Mouse (Mus musculus) spleen, adult 2 months (tissue): Measurements from ENCODE around the gene Cfap74. TPM values are rescaled to one million over a fixed set of nuclear protein-coding genes. Genes with fewer than 3 reads are reported as not detected.

ENCODE experiments used
- DNase-seq, 2 experiments: peaks; one replicate each; pipeline versions ENCODE4 v3.0.0 to v3.0.0-alpha.2; 2012 to 2021; ENCODE audit warnings: low spot score in 2 of 2, low read depth in 1 of 2
- H3K27ac ChIP-seq: fragments of 200-500 bp; 2 replicates; pipeline ENCODE4 v1.5.1; 2012; ENCODE audit warnings: low read length, inconsistent platforms; ENCODE audit not compliant: insufficient read depth
- H3K27me3 ChIP-seq: fragments of 200-500 bp; 2 replicates; pipeline ENCODE4 v1.6.1; 2012; ENCODE audit warnings: mild to moderate bottlenecking, moderate library complexity, low read length, inconsistent platforms; ENCODE audit not compliant: control insufficient read depth, insufficient read depth
- H3K36me3 ChIP-seq: fragments of 200-500 bp; 2 replicates; pipeline ENCODE4 v1.6.1; 2012; ENCODE audit warnings: mild to moderate bottlenecking, low read length, inconsistent platforms; ENCODE audit not compliant: control insufficient read depth, insufficient read depth
- H3K4me1 ChIP-seq: fragments of 200-500 bp; 2 replicates; pipeline ENCODE4 v1.6.1; 2011; ENCODE audit warnings: inconsistent platforms; ENCODE audit not compliant: control insufficient read depth, insufficient read depth, insufficient read length
- H3K4me3 ChIP-seq: fragments of 200-500 bp; 2 replicates; pipeline ENCODE4 v1.5.1; 2011; ENCODE audit warnings: mild to moderate bottlenecking, inconsistent platforms; ENCODE audit not compliant: insufficient read depth, insufficient read length; ENCODE audit errors: extremely low read depth
- CTCF ChIP-seq: fragments of 200-500 bp; IDR thresholded peaks from 2 replicates; pipeline ENCODE4 v1.5.1; 2011; ENCODE audit warnings: mild to moderate bottlenecking, inconsistent platforms; ENCODE audit not compliant: insufficient read depth, insufficient read length, insufficient replicate concordance; ENCODE audit errors: extremely low read depth
- POLR2A ChIP-seq: fragments of 200-500 bp; IDR thresholded peaks from 2 replicates; pipeline ENCODE4 v1.6.1; 2011; ENCODE audit warnings: low read depth, low read length, inconsistent platforms
- WGBS: fragments of 180-500 bp; shearing (Covaris S2); methylation state at CpG from one replicate; pipeline ENCODE4 v1.1.7; 2018; 5-methylcytosine and 5-hydroxymethylcytosine counted together
- polyA plus RNA-seq: library from polyadenylated mRNA; depleted of rRNA; stranded (reverse); fragments of >200 nt; gene quantifications from 2 replicates; pipeline ENCODE4 v1.2.3, GENCODE M21; 2012

The Cfap74 gene
- polyA plus RNA-seq, 1 experiment: 0.13 TPM

DNA sequence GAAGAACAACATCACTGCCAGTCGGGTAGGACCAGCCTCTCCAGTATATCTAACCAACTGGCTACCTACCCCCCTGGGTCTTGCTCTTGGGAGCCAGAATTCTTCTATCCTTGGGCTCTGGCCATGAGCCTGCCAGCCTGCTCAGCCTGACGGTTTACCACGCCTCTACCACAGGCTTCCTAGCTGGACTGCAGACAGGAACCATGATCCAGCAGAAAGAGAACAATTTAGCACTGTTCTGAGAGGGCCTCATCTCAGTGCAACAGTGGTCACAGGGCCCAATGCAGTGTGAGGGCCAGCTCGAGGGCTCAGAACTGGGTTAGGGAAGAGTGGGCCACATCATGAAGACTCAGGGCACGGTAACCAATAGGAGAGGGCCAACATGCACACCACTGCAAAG is 15.0 kb downstream of the Cfap74 start:
- no peak overlapping the region for H3K27ac ChIP-seq

GRCm38 (mm10) chr4:155426272-155426671 is 17.3 kb downstream of the Cfap74 start:
- Histone ChIP-seq H3K27ac (no peak overlapping the region), H3K36me3 (no peaks in the 10 kb centered on the region), H3K4me1 (no peaks in the 10 kb centered on the region), H3K4me3 (no peak overlapping the region), H3K27me3 (no peaks in the 10 kb centered on the region)
- WGBS: 55% methylated on average over 6 of the region's 6 CpGs
- no peak for DNase-seq
- no peak for TF ChIP-seq CTCF

More for the DNA sequence above, 15.0 kb downstream of the Cfap74 start:
- Histone ChIP-seq H3K27me3 (no peaks in the 10 kb centered on the region), H3K4me3 (no peak overlapping the region), H3K36me3 (no peaks in the 10 kb centered on the region), H3K4me1 (no peaks in the 10 kb centered on the region)
- no peak for TF ChIP-seq CTCF
- DNase-seq: no peak
- WGBS: 59% methylated on average over 5 of the region's 5 CpGs

- TF ChIP-seq POLR2A (no peak), CTCF (no peak)
- Histone ChIP-seq H3K27me3 (no peaks in the 10 kb centered on the region), H3K27ac (no peak overlapping the region)
Observed at GRCm38 (mm10) chr4:155428442-155428841, 19.5 kb downstream of the Cfap74 start.

DNA sequence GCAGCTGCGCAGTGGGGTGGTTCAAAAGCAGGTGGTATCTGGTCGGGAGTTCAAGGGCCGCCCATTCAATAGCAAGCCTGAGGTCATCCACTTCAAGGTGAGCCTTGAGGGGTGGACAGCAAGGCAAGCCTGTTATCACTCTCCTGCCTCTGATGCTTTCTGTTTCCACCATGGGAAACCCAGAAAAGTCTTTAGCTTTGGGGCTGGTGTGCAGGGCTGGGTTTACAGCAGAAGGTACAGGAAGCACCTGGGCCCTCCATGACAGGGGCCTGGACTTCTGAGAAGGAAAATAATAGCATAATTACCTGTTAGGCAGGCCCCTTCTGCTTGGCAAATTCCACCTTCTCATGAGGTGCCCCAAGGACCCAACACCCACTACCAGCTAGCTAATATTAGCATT is 20.2 kb downstream of the Cfap74 start:
- Histone ChIP-seq H3K4me3 (no peak overlapping the region), H3K27me3 (no peaks in the 10 kb centered on the region), H3K36me3 (no peaks in the 10 kb centered on the region), H3K4me1 (no peaks in the 10 kb centered on the region), H3K27ac (no peak overlapping the region)
- no peak for DNase-seq
- 86% methylated on average over 3 of the region's 3 CpGs for WGBS
- no peak for TF ChIP-seq POLR2A
- no peak for TF ChIP-seq CTCF

More at GRCm38 (mm10) chr4:155428442-155428841, 19.5 kb downstream of the Cfap74 start:
- no peaks in the 10 kb centered on the region for H3K4me1 ChIP-seq
- H3K36me3 ChIP-seq: no peaks in the 10 kb centered on the region
- H3K4me3 ChIP-seq: no peak overlapping the region
- no peak for DNase-seq

GRCm38 (mm10) chr4:155432358-155432757 is 23.4 kb downstream of the Cfap74 start:
- WGBS: 87% methylated on average over 6 of the region's 6 CpGs
- no peak for DNase-seq
- no peak overlapping the region for H3K4me3 ChIP-seq
- H3K27me3 ChIP-seq: no peaks in the 10 kb centered on the region
- H3K36me3 ChIP-seq: no peaks in the 10 kb centered on the region
- TF ChIP-seq POLR2A: no peak
- no peak overlapping the region for H3K27ac ChIP-seq
- H3K4me1 ChIP-seq: no peaks in the 10 kb centered on the region

- no peak for DNase-seq
- no peaks in the 10 kb centered on the region for H3K4me1 ChIP-seq
- H3K4me3 ChIP-seq: no peak overlapping the region
- no peak overlapping the region for H3K27ac ChIP-seq
- TF ChIP-seq CTCF: no peak
- TF ChIP-seq POLR2A: no peak
- no peaks in the 10 kb centered on the region for H3K36me3 ChIP-seq
- WGBS: 72% methylated on average over 5 of the region's 5 CpGs
- no peaks in the 10 kb centered on the region for H3K27me3 ChIP-seq
Observed at GRCm38 (mm10) chr4:155433993-155434392, 25.0 kb downstream of the Cfap74 start.

GRCm38 (mm10) chr4:155442808-155443207 is 33.8 kb downstream of the Cfap74 start:
- no peak for DNase-seq
- H3K4me3 ChIP-seq: no peak overlapping the region
- H3K27ac ChIP-seq: no peak overlapping the region
- H3K4me1 ChIP-seq: no peaks in the 10 kb centered on the region
- H3K27me3 ChIP-seq: no peaks in the 10 kb centered on the region
- TF ChIP-seq CTCF: no peak
- no peak for TF ChIP-seq POLR2A
- WGBS: 69% methylated on average over 3 of the region's 3 CpGs
- H3K36me3 ChIP-seq: no peaks in the 10 kb centered on the region
